Mouse (Mus musculus): Measurements from ENCODE around the gene Lad1. TPM values are rescaled to one million over a fixed set of nuclear protein-coding genes. Genes with fewer than 3 reads are reported as not detected.
A peak's percentile ranks its signal among the peaks of the same experiment; 100 is the strongest.

The Lad1 gene
- total RNA-seq, 4 experiments from 2014 or later: 1.0 to 2.0 (median 1.0) TPM

GRCm38 (mm10) chr1:135844481-135844880 is 26.1 kb downstream of the Lad1 start:
- no peak for DNase-seq (ENCODE audit: low spot score in 2 of 2)

- DNase-seq (ENCODE audit: low spot score in 2 of 2): no peak
These were observed 28.2 kb downstream of the Lad1 start for GRCm38 (mm10) chr1:135846632-135847031.

- DNase-seq (ENCODE audit: low spot score in 2 of 2): peak in 1 of 2 experiments; percentile 33
These were observed 28.8 kb downstream of the Lad1 start for GRCm38 (mm10) chr1:135847139-135847562.

- DNase-seq (ENCODE audit: low spot score in 2 of 2): no peak
These were observed 29.4 kb downstream of the Lad1 start for GRCm38 (mm10) chr1:135847611-135848351.

GRCm38 (mm10) chr1:135850722-135851512 is 32.5 kb downstream of the Lad1 start:
- DNase-seq (ENCODE audit: low spot score in 2 of 2): peak in 1 of 2 experiments; percentile 40

GRCm38 (mm10) chr1:135852044-135852756 is 33.8 kb downstream of the Lad1 start:
- peak; percentile 25 to 45 for DNase-seq (ENCODE audit: low spot score in 2 of 2)

- no peak for DNase-seq (ENCODE audit: low spot score in 2 of 2)
These were observed 34.8 kb downstream of the Lad1 start for GRCm38 (mm10) chr1:135853200-135853599.

GRCm38 (mm10) chr1:135854591-135855343 is 36.4 kb downstream of the Lad1 start:
- DNase-seq (ENCODE audit: low spot score in 2 of 2): no peak

GRCm38 (mm10) chr1:135855344-135855687 is 36.9 kb downstream of the Lad1 start:
- no peak for DNase-seq (ENCODE audit: low spot score in 2 of 2)

- no peak for DNase-seq (ENCODE audit: low spot score in 2 of 2)
These were observed 37.7 kb downstream of the Lad1 start for GRCm38 (mm10) chr1:135856070-135856469.

GRCm38 (mm10) chr1:135857137-135857775 is 38.9 kb downstream of the Lad1 start:
- DNase-seq (ENCODE audit: low spot score in 2 of 2): no peak

- no peak for DNase-seq (ENCODE audit: low spot score in 2 of 2)
These were observed 40.1 kb downstream of the Lad1 start for GRCm38 (mm10) chr1:135858533-135858932.

- DNase-seq (ENCODE audit: low spot score in 2 of 2): no peak
These were observed 42.7 kb downstream of the Lad1 start for GRCm38 (mm10) chr1:135861091-135861490.

- no peak for DNase-seq (ENCODE audit: low spot score in 2 of 2)
These were observed 43.7 kb downstream of the Lad1 start for GRCm38 (mm10) chr1:135861980-135862552.

GRCm38 (mm10) chr1:135862561-135862960 is 44.2 kb downstream of the Lad1 start:
- DNase-seq (ENCODE audit: low spot score in 2 of 2): no peak

- DNase-seq (ENCODE audit: low spot score in 2 of 2): no peak
These were observed 45.5 kb downstream of the Lad1 start for GRCm38 (mm10) chr1:135863786-135864335.

- no peak for DNase-seq (ENCODE audit: low spot score in 2 of 2)
These were observed 46.4 kb downstream of the Lad1 start for GRCm38 (mm10) chr1:135864830-135865229.

- DNase-seq (ENCODE audit: low spot score in 2 of 2): peak; percentile 68 to 86
These were observed 47.3 kb downstream of the Lad1 start for GRCm38 (mm10) chr1:135865518-135866194.

- no peak for DNase-seq (ENCODE audit: low spot score in 2 of 2)
These were observed 50.2 kb downstream of the Lad1 start for GRCm38 (mm10) chr1:135868570-135868969.
